Mouse (Mus musculus): ENCODE data around the gene Arhgef33. TPM values are rescaled to one million over a fixed set of nuclear protein-coding genes. Genes with fewer than 3 reads are reported as not detected.
"Not testable (repeated sequence)": the region's sequence is repeated elsewhere in the genome, so short reads cannot be mapped to it uniquely, and the experiment has no call there.

Arhgef33 gene
- total RNA-seq (2021) = 1 to 10 TPM; 2.4 to 2.9 TPM
- long read RNA-seq, partial matches to known transcripts = 0 of 3 reads
- long read RNA-seq, other reads (novel, unspliced or antisense) = 1 of 3 reads

DNA sequence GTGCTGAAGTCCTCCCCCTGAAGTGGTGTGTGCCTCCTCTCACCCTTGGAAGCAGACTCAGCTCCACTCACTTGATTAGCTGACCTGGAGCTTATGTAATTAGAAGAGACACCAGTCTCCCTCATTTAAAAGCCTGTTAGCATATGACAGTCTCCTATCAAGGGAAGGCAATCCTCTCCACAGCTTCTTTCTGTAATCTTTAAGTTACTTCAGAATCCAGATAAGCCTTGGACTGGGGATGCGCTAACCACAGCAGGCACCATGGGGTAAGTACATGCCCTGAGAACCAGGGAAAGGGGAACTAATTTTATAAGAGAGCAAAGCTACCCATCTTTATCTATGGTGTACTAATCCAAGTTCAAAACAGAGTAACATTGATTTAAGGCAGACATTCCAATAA lies at the start of gene Arhgef33:
TSS of gene Arhgef33 (plus strand) at position 157 of the 400 bp plus-strand sequence.
- no peak for DNase-seq (ENCODE audit: low spot score in 2 of 2)

DNA sequence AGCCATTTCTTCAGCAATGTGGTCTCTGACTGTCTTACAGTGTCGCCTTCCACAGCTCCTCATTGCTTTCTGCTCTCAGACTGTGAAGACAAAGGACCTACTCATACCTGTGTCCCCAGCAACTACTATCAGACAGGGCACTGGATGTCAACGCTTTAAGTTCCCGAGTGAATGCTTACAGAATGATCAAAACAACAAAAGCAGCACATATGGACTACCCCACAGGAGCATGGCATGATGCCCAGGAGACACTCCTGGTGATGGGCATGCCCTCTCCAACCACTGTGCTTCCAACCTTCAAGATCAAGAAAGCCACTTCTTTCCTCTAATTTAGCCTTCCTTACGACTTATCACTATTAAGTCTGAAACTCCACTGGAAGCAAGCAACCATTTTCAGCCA lies 40.1 kb upstream of the Arhgef33 start:
- no peak for DNase-seq (ENCODE audit: low spot score in 2 of 2)

DNA sequence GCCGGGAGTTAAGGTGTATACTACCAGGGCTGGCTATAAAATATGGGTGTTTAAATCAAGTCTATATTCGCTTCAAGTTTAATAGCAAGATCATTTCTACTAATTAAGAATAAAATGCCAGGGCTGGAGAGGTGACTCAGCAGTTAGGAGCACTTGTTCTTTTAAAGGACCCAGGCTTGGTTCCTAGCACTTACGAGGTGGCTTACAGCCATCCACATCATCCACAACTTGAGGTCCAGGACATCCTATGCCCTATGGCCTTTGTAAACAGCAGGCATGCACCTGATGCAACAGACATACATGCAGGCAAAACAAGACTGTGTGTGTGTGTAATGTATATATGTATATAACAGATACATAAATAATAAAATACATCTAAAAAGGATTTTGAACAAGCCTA lies 39.1 kb upstream of the Arhgef33 start:
- no peak for DNase-seq (ENCODE audit: low spot score in 2 of 2)

DNA sequence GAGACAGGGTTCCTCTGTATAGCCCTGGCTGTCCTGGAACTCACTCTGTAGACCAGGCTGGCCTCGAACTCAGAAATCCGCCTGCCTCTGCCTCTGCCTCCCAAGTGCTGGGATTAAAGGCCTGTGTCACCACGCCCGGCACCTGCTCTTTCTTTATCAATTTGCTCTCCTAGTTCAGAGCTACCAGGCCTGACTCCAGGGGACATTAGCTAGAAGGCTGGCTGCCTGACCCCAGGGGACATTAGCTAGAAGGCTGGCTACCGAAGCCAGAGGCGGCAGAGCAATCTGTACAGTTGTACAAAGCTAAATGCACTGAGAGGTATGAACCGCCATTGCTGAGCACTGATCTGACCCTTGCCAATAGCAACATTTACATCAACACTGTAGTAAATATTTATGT lies 36.6 kb upstream of the Arhgef33 start:
- DNase-seq (ENCODE audit: low spot score in 2 of 2) = not testable (repeated sequence)

DNA sequence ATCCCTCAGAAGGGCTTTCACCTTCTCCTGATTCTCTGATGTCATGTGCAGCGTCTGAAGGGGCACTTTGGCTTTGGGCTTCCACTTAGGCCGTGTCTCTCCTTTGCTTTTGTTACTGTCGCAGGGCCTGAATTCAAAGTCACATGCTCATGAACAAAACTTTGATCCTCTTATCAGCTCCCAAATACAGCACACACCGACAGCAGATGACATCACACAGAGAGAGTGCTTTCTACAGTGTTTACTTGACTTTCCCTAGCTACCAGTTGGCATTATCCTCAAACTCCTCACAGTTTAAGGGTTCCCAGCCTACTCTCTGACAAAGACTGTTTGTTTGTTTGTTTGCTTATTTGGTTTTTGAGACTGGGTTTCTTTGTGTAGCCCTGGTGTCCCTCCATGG lies 29.0 kb upstream of the Arhgef33 start:
- no peak for DNase-seq (ENCODE audit: low spot score in 2 of 2)

DNA sequence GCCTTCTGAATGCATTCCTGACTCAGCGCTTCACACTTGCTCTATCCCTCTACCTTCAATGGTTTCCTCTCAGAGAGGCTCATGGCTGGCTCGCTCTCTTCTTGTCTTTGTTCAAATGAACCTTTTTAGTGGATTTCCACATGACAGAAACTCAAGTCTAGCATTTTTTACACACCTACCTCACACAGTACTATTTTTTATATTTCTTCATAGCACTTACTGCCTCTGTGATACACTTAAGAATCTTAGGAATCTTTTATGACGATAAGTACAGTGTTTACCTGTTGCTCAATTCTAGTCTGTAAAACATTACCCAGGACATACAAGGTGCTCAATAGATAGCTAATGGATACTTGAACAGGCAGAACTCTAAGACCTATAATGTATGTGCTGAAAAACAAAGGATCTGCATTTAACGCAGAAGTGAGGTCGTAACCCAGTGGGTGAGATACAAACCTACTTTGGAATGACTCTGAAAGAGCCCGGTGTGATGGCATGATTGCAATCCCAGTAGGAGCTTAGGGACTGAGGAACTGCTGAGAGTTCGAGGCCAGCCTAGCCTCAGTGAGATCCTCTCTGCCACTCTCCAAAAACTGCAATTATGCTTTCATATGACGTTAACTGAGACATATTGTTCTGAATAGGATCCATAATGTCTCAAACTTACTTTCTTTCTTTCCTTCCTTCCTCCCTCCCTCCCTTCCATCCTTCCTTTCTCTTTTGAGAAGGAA lies 27.7 kb upstream of the Arhgef33 start:
- no peak for DNase-seq (ENCODE audit: low spot score in 2 of 2)

DNA sequence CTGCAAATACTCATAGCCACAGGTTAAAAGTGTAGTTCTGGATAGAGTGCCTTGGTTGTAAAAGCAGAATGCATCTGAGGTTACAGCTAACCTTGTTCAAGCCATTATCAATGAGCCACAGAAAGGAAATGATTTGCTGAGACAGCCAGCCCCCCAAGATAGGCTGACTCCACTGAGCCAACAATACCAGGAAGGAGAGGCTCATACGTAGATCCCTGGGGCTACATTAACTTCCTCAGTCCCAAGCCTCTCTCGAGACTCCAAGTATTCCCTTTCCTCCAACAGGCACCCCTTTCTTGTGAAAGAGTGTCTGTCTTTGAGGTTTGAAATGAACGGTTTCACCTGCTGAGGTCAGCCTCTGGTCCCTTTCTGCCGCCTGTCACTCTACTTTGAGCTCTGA lies 22.8 kb upstream of the Arhgef33 start:
- no peak for DNase-seq (ENCODE audit: low spot score in 2 of 2)

DNA sequence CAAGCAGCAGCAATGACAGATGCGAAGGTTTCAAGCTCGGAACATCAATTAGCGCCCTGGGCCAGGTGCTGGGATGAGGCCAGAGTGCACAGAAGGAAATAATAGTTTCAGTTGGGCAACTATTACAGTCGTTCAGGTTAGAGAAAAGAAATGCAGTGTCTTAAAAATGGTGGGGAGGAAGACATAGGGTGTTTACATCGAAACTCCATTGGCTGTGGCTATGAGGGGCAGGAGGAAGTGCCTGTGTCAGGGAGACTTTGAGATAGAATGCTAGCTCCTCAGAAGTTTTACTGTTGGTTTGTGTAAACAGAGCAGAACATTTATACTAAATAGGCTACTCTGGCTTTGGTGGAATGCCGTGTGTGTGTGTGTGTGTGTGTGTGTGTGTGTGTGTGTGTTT lies 19.2 kb upstream of the Arhgef33 start:
- no peak for DNase-seq (ENCODE audit: low spot score in 2 of 2)

DNA sequence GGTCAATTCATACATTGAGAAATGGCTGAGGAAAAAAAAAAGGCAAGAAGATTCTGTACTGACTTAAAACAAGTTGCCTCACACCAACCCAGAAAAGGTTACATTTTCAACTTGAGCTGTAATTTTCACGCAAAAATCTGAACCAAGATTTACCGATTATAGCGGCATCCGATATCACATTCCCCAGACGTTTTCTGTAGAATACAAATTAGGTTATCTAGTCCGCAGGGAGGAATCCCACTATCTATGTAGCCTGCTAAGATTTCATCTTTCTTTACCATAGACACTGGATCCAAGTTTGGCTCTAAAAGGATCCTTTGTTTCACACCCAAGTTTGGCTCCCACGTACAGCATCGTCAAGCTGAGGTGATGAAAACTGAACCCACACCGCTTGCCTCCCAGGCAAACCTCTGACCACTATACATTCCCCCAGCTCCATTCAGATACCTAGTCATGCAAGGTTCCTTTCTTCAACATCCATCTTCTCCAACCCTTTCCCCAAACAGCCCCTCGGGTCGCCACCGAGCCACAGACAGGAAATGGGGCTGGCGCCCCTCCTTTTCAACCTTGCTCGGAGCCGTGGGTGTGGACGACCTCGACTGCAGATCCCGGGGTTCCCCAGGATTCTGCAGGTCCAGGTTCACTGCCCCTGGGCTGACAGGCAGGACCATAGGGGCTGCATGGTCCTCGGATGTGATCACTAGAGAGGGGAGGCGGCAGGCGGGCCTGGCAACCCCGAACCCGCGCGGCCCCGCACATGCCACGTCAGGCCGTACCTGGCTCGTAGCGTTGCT lies 17.7 kb upstream of the Arhgef33 start:
- DNase-seq (ENCODE audit: low spot score in 2 of 2) = no peak

DNA sequence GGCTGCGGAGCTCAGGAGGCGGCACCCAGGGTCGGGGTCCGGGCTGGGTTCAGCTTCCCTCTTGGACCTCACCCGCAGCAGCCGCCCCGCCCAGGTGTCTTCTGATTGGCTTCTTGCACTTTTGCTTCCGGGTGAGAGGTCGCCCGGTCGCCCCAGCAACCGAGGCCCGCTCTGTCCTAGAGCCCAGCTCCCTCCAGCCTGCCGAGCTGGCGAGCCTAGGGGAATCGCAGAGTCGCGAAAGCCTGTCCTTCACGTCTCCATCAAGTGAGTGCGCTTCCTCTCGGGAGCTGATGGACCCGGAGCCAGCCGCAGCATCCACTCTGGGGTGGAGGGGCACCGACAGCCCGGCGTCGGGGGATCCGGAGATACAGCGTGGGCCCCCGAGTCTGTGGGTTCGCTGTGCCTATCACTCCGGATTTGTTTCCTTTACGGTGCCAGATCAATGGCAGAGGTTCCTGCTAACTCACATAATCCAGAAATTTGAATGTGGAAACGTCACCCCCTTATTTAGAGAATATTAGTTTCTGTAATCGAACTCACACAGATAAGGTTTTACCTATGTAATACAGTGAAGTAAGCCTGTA lies 17.0 kb upstream of the Arhgef33 start, which contains the start of the genes Morn2 and Dhx57:
TSS of gene Morn2 (plus strand) at position 130 of the 584 bp plus-strand sequence.
TSS of gene Dhx57 (minus strand) at position 403 of the 584 bp plus-strand sequence.
- DNase-seq (ENCODE audit: low spot score in 2 of 2) = peak; percentile 96 to 97

DNA sequence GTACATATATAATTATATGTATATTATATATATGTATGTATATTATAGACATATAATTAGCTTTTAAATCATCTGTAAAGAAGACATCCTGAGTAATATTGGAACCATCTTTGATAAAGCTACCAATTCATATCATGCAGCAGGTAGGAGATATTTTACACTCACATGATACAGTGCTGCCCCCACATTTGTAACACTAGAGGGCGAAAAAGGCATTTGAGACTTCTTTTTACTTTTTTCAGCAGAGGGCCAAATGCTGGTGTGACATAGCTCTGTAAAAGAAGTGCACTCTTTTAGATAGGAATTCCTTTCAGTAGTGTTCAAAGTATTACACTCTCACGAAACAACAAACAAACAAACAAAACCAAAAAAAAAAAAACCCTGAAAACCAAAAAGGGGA lies 16.1 kb upstream of the Arhgef33 start:
- peak; percentile 16 to 73 for DNase-seq (ENCODE audit: low spot score in 2 of 2)

DNA sequence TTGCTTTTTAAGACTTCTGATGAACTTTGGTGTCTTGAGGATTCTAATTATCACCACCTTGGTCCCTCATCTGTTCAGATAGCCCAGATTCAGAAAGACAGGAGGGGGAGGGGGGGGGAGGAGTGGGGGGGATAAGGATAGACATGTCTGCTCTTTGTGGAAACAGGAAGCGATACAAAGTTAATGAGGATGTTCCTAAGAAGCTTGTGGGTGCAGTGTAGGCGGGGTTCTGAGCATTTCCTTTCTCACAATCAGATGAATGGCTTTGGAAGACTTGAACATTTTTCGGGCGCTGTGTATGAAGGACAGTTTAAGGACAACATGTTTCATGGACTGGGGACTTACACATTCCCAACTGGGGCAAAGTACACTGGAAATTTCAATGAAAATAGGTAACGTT lies 11.9 kb upstream of the Arhgef33 start:
- DNase-seq (ENCODE audit: low spot score in 2 of 2) = no peak

DNA sequence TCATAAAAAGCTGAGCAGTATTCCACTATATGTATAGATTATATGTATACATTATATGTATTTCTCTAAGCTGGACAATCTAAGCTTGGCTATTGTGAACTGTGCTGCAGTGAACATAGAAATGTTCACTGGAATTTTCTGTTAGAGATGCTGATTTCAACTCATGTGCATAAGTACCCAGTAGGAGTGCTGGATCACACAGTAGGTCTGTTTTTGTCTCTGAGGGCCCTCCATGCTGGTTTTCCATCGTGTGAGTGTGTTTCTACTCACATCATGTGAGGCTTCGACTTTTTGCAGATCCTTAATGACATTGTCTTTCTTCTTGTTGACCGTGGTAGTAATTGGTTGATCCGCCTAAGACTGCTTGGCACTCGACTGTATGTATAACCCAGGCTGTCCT lies 8.4 kb upstream of the Arhgef33 start:
- DNase-seq (ENCODE audit: low spot score in 2 of 2) = no peak

DNA sequence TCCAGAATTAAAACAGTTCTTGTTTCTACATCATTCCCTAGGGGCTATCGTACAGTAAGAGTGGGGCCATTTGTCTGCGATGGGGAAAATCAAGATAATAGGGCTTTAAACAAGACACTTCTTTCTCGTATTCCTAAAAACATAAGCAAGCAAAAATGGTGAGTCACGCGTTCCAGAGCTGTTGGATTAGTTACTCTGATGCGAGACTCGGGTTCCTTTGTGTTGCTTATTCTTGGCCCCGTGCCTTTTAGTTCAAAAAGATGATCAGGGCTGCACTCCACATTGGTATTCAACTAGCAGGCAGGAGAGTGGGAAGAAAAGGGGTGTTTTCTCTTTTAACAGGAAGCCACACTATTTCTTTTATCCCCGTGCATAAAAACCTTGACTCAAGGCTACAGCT lies 4.6 kb downstream of the Arhgef33 start:
- peak in 1 of 2 experiments; percentile 26 for DNase-seq (ENCODE audit: low spot score in 2 of 2)

DNA sequence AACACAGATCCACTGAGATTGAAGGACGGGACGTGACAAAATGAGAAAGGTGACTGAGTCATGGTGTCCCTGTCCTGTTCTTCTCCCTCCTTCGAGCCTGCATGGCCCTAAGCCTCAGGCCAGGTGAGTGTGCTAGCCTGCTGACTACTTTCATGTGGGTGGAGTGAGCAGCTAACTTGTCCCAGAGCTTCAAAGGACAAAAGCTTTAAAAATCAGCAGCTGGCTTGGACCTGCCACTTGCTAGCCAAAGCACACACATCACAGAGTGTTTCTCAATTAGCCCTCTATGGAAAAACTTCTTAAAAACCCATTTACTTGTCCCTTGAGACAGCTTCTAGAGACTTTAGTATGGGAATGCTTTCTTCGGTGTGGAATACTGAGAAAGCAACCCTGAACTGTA lies 5.2 kb downstream of the Arhgef33 start:
- no peak for DNase-seq (ENCODE audit: low spot score in 2 of 2)

DNA sequence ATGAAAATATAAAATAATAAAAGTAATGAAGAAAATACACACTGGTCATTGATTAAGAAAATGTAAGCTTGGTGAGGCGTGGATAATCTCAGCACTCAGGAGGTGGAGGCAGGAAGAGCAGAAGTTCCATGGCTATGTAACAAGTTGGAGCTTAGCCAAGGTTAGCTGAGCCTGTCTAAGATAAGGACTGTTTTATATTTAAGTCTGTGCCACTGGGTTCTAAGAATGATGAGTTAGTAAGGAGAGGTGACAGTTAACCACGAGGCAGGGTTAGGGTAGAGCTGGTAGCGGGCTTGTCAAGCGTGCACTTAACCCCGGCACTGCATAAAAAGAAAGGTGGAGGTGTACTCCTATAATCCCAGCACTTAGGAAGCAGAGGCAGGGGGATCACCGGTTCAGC lies 15.0 kb downstream of the Arhgef33 start:
- no peak for DNase-seq (ENCODE audit: low spot score in 2 of 2)

DNA sequence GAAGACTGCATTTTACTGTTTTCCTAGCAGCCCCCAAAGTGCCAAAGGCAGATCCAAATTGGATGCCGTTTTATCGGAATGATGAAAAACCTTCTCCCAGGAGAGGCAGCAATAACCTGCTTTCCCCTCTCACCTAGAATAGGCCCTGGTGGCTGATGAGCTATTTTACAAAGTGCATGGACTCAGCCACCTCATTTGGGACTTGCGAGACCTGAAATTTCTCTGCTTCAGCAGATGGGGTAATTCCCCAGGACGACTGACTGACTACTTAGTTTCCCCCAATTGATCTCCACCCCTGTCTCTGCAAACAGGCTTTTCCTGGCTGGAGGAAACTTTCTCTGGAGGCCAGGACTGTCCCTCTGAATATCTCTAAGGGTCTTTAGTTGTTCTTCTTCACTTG lies 15.8 kb downstream of the Arhgef33 start:
- no peak for DNase-seq (ENCODE audit: low spot score in 2 of 2)

DNA sequence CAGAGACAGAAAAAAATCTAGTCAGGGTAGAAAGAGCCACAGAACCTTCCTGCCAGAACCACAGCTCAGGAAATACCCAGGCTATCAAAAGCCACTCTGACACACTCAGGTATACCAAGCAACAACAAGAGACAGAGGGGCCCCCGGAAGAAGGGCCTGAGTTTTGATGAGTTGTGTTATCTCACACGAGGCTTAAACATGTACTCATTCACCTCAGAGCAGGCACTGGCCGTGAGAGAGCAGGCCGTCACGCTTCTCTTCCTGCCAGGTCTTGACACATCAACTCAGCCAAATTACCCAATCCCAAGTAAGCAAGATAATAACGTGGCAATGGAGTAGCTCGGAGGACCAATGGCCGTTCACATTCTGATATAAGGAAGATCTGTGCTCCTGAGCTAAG lies 16.5 kb downstream of the Arhgef33 start:
- no peak for DNase-seq (ENCODE audit: low spot score in 2 of 2)

DNA sequence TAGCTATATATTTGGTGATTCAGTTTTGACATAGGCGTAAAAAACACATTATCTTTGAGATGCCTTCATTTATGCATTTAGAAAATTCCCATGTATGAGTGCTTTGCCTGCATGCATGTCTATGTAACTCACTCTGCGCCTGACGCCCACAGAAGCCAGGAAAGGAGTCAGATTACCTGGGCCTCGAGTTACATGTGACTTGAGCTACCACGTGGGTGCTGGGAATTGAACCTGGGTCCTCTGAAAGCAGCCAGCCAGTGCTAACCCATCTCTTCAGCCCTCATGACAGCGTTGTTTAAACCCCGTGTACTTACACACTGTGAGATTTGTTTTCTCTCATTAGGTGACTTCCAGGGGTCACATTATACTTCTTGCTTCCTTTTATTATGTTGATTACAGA lies 17.3 kb downstream of the Arhgef33 start:
- no peak for DNase-seq (ENCODE audit: low spot score in 2 of 2)

DNA sequence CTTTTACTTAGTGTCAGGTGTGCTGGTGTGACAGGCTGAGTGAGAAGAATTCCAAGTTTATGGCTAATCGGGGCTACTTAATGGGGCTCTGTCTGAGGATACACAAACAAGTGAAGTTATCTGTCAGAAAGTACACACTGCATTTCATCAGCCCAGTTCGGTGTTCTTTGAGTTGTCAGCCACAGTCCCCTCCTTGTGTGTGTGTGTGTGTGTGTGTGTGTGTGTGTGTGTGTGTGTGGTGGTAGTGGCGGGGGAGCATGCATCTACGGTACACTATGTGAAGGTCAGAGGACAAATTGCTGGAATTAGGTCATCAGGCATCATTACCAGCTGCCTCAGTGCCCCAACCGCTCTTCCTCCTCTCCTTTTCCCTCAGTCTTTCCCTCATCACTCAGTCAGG lies 18.2 kb downstream of the Arhgef33 start:
- no peak for DNase-seq (ENCODE audit: low spot score in 2 of 2)

DNA sequence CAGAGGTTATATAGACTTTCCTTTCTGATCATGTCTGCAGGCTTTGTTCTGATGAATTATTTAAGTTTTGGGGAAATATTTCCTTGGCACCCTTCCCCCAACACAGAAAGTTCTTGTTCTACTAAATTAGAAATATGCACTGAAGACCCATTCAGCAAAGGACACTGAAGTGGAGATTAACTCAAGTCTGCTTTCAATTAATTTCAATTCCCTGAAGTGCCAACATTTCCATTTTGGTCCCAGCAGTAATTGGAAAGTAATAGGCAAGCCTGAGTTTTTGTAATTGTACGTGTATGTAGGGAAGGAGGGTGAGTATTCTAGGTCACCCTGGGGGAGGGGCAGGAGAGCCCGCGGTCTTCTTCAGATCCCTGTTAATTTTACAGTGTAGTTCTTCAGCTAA lies 19.2 kb downstream of the Arhgef33 start:
- DNase-seq (ENCODE audit: low spot score in 2 of 2) = no peak

DNA sequence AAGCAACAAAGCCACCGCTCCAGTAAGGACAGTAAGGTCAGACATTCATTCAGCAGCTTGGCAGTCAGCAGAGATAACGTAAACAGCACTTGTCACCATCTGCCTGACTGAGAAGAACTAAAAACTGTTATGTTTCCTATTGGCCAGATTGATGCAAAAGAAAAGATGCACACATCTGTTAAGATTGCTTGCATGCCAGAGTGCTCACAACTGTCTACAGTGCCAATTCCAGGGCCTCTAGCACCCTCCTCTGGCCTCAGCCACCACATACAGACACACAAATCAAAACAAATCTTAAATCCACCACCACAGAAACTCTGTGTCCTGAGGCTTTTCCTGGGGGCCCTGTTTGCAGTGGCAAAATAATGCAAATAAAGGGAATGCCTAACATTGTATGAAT lies 25.2 kb downstream of the Arhgef33 start:
- no peak for DNase-seq (ENCODE audit: low spot score in 2 of 2)

All from layer of hippocampus, adult 18-20 months (tissue).